Mouse (Mus musculus) erythroid progenitor cell, adult 5-6 weeks (primary cell): ENCODE data around the gene Actr1b. TPM values are rescaled to one million over a fixed set of nuclear protein-coding genes. Genes with fewer than 3 reads are reported as not detected.

Source experiments
- ATAC-seq: replicated peaks from 2 replicates; pipeline ENCODE4 v1.8.0; 2016; ENCODE audit warnings: moderate number of reproducible peaks, mild to moderate bottlenecking, moderate TSS enrichment, inconsistent platforms; ENCODE audit not compliant: poor library complexity, low FRiP score, severe bottlenecking
- total RNA-seq, 2 experiments: library from RNA; stranded (forward) in 1 of 2; stranded (reverse) in 1 of 2; fragments of 150-400 nt in 1 of 2; fragments of 186-747, 209-891 nt in 1 of 2; gene quantifications; 2 replicates each; pipeline versions ENCODE4 v1.2.3 to v1.2.4; 2015 to 2017; ENCODE audit warnings: low replicate concordance in 2 of 2

Gene Actr1b
- 8.0 and 9.4 TPM in 2 replicates for total RNA-seq (2015; ENCODE audit: low replicate concordance)
- total RNA-seq (2017; ENCODE audit: low replicate concordance) = 17.5 and 19.1 TPM in 2 replicates

DNA sequence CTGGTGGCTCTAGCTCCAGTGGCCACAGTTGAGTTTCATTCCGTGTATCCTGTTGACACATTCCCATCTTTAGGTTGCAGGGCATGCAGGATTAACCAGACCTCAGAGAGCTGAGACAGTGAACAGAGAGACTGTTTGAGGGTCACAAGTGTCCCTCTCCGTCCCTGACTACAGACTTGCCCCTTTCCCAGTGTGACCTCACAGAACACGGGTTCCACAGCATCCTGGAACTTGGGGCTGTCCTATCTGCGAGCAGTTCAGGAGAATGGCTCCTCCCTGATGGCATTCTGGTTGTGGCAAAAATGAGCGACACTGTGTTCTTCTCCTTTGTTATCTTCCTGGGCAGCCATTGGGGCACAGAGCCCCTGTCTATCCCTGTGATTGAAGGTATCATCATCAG, at the start of gene Actr1b:
Gene Actr1b, minus strand, starts transcription at position 112 of the 400 bp plus-strand sequence.
- ATAC-seq = no peak

DNA sequence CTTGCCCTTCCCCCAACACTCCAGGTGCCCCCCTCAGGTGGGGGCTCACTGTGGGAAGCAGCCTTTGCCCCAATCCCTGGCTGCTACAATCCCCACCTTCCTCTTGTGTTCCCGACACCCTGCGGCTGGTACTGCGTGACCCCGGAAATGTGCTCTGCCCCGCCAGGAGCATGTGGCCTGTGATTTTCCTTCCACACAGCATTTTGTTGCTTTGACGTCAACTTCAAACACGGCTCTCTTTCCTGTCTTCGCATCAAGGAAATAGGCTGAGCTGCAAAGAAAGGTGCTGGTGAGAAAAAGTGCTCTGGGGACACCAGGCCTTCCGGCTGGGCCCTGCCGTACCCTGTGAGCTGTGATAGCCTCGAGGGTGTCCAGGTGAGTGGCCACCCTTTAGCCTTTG, 47.3 kb upstream of the Actr1b start, which contains the start of gene Zap70:
Gene Zap70, plus strand, starts transcription at position 231 of the 400 bp plus-strand sequence.
- ATAC-seq = no peak

GRCm38 (mm10) chr1:36761061-36761460, 46.8 kb upstream of the Actr1b start:
- ATAC-seq = no peak

GRCm38 (mm10) chr1:36760401-36760800, 46.2 kb upstream of the Actr1b start:
- ATAC-seq = no peak

GRCm38 (mm10) chr1:36759076-36759475, 44.9 kb upstream of the Actr1b start:
- no peak for ATAC-seq

DNA sequence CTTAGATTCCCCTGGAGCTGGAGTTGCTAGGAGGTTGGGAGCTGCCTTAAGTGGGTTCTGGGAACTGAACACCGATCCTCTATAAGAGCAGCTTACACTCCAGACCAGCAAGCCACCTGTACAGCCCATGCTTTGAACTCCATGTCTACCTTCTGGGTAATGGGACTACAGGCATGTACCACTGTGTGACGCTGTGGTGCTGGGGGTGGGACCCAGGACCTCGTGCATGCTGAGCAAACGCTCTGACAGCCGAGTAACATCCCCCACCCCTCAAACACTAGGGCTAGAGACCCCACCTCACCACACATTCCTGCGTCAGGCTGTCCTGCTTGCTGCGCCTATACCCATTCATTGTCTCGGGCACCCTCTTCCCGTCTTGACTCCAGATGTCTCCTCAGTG, 44.3 kb upstream of the Actr1b start:
- ATAC-seq = no peak

- no peak for ATAC-seq
These were observed 39.9 kb upstream of the Actr1b start for GRCm38 (mm10) chr1:36753932-36754675.

DNA sequence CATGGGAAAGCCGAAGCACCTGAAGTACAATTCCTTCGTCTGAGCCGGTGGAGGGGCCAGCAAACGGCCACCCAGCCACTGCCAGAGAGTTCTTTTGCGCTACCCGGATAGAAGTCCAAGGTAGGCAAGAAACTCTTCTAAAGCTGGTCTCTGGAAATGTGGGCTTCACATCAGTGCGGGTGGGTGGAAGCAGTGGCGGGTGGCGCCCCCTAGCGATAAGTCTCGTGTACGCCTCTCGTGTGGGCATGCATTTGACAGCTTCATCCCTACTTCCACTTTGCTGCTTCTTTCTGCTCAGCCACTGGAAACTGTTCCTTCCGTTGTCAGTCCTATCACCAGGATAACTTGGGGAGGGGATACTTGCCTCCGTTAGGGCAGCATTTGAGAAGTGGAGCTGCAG, 32.2 kb upstream of the Actr1b start:
- no peak for ATAC-seq

DNA sequence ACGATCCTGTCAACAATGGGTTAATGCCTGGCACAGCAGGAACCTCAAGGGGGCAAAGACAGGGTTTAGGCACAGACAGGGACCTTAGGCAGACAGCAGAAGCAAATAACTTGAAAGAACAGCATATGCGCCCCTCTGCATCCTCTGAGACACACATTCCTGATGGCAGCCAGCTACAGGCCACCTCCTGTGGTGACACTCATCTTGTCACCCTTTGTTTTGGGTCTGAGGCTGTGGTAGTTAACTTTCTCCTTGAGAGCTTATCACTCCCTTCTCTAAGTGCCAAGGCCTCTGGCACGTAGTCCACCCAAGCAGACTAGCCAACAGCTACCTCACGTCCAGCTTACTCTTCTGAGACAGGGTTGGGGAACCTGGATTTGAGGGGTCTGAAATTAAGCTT, 31.4 kb upstream of the Actr1b start:
- no peak for ATAC-seq

DNA sequence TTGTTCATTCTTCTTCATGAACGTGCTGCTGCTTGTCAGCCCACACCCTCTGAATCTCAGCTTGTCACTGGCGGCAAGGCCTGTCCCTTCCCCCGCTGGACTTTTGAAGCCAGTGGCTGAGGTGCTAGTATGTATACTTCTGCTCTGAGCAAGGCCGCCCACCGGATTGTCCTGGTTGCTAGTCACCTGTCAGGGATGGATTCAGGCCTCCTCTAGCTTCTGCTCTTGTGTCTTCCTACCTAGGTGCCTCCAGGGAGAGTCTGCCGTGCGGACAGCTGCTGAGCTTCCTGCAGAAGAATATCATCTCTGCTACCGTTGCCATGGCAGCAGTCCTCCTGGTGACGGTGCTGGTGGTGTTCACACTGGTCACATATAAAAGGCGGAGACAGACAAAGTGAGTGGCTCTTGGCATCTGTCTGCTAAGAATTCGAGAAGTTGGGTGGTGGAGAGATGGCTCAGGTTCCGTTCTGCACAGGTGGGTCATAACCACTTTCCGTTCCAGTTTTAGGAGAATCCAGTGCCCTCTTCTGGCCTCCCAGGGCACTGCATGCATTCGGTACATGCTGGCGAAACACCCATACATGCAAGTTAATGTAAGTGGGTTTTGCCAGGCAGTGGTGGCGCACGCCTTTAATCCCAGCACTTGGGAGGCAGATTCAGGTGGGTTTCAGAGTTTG, 30.2 kb upstream of the Actr1b start:
- ATAC-seq = no peak

GRCm38 (mm10) chr1:36743046-36743445, 28.8 kb upstream of the Actr1b start:
- ATAC-seq = no peak

DNA sequence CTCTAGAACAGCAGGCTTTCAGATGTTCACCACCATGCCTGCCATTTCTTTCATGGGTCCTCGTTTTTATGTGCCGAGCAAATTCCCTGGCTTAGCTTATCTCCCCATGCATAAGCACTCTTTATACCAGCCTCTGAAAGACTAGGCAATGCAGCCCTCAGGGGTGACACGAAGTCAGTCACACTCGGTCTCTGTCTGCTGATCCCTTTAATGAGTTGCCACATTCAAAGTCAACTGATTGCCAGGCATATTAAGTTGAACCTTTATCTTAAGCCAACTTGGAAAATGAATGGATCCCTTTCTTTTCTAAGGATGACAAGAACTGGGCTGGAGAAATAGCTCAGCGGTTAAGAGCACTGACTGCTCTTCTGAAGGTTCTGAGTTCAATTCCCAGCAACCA, 25.0 kb upstream of the Actr1b start:
- ATAC-seq = no peak

- ATAC-seq = 0 out of 2 replicates have a peak, but pooled peaks have one; percentile 54
These were observed 23.1 kb upstream of the Actr1b start for GRCm38 (mm10) chr1:36737300-36737699.

GRCm38 (mm10) chr1:36724057-36724431, 9.8 kb upstream of the Actr1b start:
- no peak for ATAC-seq

DNA sequence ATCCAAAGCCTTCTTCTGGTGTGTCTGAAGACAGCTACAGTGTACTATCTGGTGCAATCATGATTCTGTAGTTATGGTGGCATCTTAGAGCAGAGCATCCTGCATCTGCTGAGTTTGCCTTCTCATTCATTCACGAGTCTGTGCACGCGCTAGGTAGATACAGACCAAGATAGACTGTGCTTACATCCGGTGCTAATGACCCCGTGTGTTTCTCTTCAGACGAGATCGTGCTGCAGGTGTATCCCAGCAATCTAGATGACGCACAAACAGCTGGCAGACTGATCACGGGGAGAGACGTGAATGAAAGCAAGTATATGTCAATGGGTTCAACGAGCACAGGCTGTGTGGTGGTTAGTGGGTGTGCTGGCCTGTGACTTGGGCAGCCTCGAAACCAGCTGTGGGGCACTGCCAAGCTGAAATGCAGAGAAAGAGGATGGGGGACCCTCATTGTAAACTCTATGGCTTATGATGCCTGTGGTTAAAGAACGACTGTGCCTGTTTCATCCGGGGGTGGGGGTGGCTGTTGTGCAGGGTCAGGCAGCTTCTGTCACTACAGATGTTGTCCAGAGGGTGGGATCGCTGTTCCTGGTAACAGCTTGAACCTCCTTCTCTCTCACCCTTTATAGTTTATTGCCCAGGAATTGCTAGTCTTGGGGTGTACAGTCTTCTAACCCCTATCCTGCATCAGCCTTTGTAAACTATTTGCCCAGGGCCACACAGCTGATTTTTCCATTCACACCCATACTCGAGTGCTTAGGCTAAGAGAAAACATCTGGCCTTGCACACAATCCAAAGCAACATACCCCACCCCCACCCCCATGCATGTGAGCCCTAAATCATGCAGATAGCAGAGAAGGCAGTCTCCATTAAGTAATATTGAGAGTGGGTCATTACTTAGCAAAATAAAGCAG, 9.2 kb upstream of the Actr1b start:
- ATAC-seq = no peak

GRCm38 (mm10) chr1:36718786-36719185, 4.6 kb upstream of the Actr1b start:
- ATAC-seq = no peak

- no peak for ATAC-seq
These were observed 3.1 kb downstream of the Actr1b start for GRCm38 (mm10) chr1:36711104-36711503.

GRCm38 (mm10) chr1:36709854-36710280, 4.4 kb downstream of the Actr1b start, which contains the start of gene 4933424G06Rik:
TSS of gene 4933424G06Rik (plus strand) at chr1:36710149.
- peak; percentile 99 for ATAC-seq

DNA sequence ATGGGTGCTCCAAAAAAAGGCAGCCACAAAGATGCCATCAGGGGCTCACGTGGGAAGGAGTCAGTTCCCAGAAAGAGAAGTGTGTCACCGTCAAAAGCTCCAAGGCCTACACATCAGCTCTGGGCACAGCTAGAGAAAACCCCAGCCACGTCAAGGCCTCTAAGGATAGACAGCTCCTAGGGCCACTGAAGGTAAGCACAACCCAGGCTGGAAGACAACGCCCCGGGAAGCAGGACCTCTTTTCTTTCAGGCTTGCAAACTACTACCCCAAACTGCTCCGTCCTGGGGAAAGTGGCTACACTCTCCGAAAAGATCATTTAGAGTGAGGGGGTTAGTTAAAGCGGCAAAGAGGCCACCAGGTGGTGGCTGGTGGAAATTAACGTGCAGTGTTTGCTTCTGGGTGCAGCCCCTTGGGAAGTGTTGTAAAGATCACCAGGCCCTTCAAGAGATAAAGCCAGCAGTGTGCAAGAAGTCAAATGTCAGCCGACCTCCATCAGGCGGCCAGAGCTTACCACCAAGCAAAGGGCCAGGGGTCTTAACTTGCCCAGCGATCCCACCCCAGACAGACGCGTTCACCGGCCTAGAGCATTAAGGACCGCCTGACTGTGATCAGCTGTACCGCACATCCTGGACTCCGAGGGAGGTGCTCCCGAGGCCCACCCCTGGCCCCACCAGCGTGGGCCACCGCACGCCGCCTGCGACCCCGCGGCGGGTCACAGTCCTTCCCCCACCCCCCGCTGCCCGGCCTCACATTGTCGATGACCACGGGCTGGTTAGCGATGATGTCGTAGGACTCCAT, 5.0 kb downstream of the Actr1b start:
- ATAC-seq = no peak; the same call in 1 of the 2 replicates
